Comparison of ENCODE assay signal across 8 mouse cellular contexts in the genomic region with DNA sequence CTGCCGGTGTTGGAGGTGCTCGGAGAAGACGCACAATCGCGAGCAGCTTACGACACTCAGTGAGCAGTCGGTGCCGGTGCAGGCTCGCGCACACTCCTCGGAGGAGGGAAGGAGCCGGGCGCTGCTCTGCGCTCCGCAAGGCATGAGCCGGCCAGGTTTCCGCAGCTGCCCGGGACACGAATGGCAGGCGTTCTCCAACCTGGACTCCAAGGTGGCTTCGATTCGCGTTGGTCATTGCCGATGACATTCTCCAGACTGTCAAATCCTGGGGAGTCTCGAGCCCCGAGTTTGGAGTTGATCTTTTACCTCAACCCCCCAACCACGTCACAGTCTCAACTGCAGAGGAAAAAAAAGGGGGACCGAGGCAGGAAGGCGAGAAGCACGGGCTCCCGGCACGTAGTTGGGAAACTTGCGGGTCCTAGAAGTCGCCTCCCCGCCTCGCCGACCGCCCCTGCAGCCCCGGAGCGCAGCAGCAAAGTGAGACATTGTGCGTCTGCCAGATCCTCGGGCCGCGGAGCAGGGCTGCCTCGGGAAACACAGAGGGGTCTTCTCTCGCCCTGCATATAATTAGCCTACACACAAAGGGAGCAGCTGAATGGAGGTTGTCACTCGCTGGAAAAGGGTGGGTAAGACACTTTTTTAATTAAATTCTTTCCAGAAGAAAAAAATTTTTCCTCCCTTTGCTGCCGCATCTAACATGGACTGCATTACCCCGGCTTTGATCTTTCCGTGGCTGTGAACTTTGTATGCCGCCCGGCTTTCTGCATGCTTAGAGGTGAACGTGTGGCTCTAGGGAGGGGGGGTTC. TPM values are rescaled to one million over a fixed set of nuclear protein-coding genes. Genes with fewer than 3 reads are reported as not detected.
DNase-seq lines count a peak whose midpoint lies in the region; ATAC-seq and TF ChIP-seq lines count a peak whose summit lies in the region.

Lrrtm1 (plus strand) TSS at position 89 of the 806 bp plus-strand sequence.

- no peak for TF ChIP-seq POLR2A in ES-Bruce4 (IDR thresholded peaks at IDR 0.05; ENCODE audit: insufficient read depth, low read length)

- H3K4me2 ChIP-seq in embryonic facial prominence, embryonic 11.5 days (ENCODE audit: low read depth, low read length), result peak within 1 kb of the TSS; percentile 92
- peak within 1 kb of the TSS; percentile 92 for H3K4me2 ChIP-seq in stomach, embryonic 16.5 days (ENCODE audit: low read depth, low read length)

- H3K27ac ChIP-seq in ES-Bruce4 (ENCODE audit: insufficient read depth, low read length), result no peak within 1 kb of the TSS
- H3K27ac ChIP-seq in embryonic facial prominence, embryonic 11.5 days (replicated peaks; ENCODE audit: low read depth, low read length), result no peak within 1 kb of the TSS
- H3K27ac ChIP-seq in hindbrain, embryonic 10.5 days, result peak within 1 kb of the TSS; percentile 88
- peak within 1 kb of the TSS; percentile 86 for H3K27ac ChIP-seq in midbrain, embryonic 10.5 days (replicated peaks)
- no peak within 1 kb of the TSS for H3K27ac ChIP-seq in stomach, embryonic 16.5 days (ENCODE audit: low read length)

- no peak within 1 kb of the TSS for H3K9ac ChIP-seq in ES-Bruce4 (ENCODE audit: low read depth, poor library complexity, severe bottlenecking)
- H3K9ac ChIP-seq in embryonic facial prominence, embryonic 11.5 days (replicated peaks; ENCODE audit: low read length), result peak within 1 kb of the TSS; percentile 57
- H3K9ac ChIP-seq in stomach, embryonic 16.5 days (ENCODE audit: low read length), result peak within 1 kb of the TSS; percentile 49

- no peaks in the 10 kb centered on the region for H3K36me3 ChIP-seq in ES-Bruce4 (ENCODE audit: control insufficient read depth, insufficient read depth, low read length, poor library complexity, severe bottlenecking)
- H3K36me3 ChIP-seq in embryonic facial prominence, embryonic 11.5 days (replicated peaks; ENCODE audit: control insufficient read depth, insufficient read depth, low read depth, low read length), result no peaks in the 10 kb centered on the region
- H3K36me3 ChIP-seq in hindbrain, embryonic 10.5 days, result no peaks in the 10 kb centered on the region
- no peaks in the 10 kb centered on the region for H3K36me3 ChIP-seq in midbrain, embryonic 10.5 days
- H3K36me3 ChIP-seq in stomach, embryonic 16.5 days (ENCODE audit: control insufficient read depth, insufficient read depth, low read length), result no peaks in the 10 kb centered on the region

- under 1% methylated on average over 53 of the region's 53 CpGs for WGBS in embryonic facial prominence, embryonic 11.5 days
- under 1% methylated on average over 53 of the region's 53 CpGs for WGBS in hindbrain, embryonic 10.5 days
- WGBS in midbrain, embryonic 10.5 days, result under 1% methylated on average over 53 of the region's 53 CpGs
- WGBS in stomach, embryonic 16.5 days, result under 1% methylated on average over 53 of the region's 53 CpGs

- H3K9me3 ChIP-seq in ES-Bruce4 (replicated peaks; ENCODE audit: control insufficient read depth, insufficient read depth, low read length, poor library complexity, severe bottlenecking), result no peaks in the 10 kb centered on the region
- no peaks in the 10 kb centered on the region for H3K9me3 ChIP-seq in embryonic facial prominence, embryonic 11.5 days (replicated peaks; ENCODE audit: control insufficient read depth, low read length)
- H3K9me3 ChIP-seq in hindbrain, embryonic 10.5 days, result no peaks in the 10 kb centered on the region
- H3K9me3 ChIP-seq in midbrain, embryonic 10.5 days (replicated peaks), result no peaks in the 10 kb centered on the region
- no peaks in the 10 kb centered on the region for H3K9me3 ChIP-seq in stomach, embryonic 16.5 days (replicated peaks; ENCODE audit: control insufficient read depth, low read length)

- peak; percentile 38 for DNase-seq in adrenal gland, adult 2 months
- DNase-seq in embryonic facial prominence, embryonic 11.5 days (ENCODE audit: low spot score), result peak; percentile 75
- DNase-seq in hindbrain, embryonic 10.5 days (ENCODE audit: low spot score), result peak; percentile 77
- peak; percentile 75 to 84 for DNase-seq in layer of hippocampus, postnatal 14 days (ENCODE audit: low spot score in 2 of 2)
- peak; percentile 78 for DNase-seq in midbrain, embryonic 10.5 days (ENCODE audit: low spot score)
- no peak for DNase-seq in B cell, adult 2 months

- no peaks in the 10 kb centered on the region for H3K4me1 ChIP-seq in ES-Bruce4 (ENCODE audit: control insufficient read depth, insufficient read depth, low read length)
- H3K4me1 ChIP-seq in embryonic facial prominence, embryonic 11.5 days (ENCODE audit: control insufficient read depth, insufficient read depth, low read length), result no peaks in the 10 kb centered on the region; the same call in 1 of the 2 replicates
- H3K4me1 ChIP-seq in hindbrain, embryonic 10.5 days (replicated peaks), result peaks cover 17% of the 10 kb centered on the region
- H3K4me1 ChIP-seq in midbrain, embryonic 10.5 days, result peaks cover 25% of the 10 kb centered on the region
- H3K4me1 ChIP-seq in stomach, embryonic 16.5 days (ENCODE audit: control insufficient read depth, insufficient read depth, low read length), result peaks cover 8% of the 10 kb centered on the region; the same call in 1 of the 2 replicates

- TF ChIP-seq EP300 in ES-Bruce4 (IDR thresholded peaks at IDR 0.05; ENCODE audit: insufficient read depth, low read depth, low read length), result no peak

- peak within 1 kb of the TSS; percentile 56 for H3K4me3 ChIP-seq in ES-Bruce4 (ENCODE audit: low read depth, low read length)
- H3K4me3 ChIP-seq in embryonic facial prominence, embryonic 11.5 days (ENCODE audit: low read depth, low read length), result peak within 1 kb of the TSS; percentile 48
- H3K4me3 ChIP-seq in hindbrain, embryonic 10.5 days, result peak within 1 kb of the TSS; percentile 64
- peak within 1 kb of the TSS; percentile 65 for H3K4me3 ChIP-seq in midbrain, embryonic 10.5 days
- peak within 1 kb of the TSS; percentile 51 for H3K4me3 ChIP-seq in stomach, embryonic 16.5 days (replicated peaks; ENCODE audit: low read length)

- TF ChIP-seq CTCF in ES-Bruce4 (IDR thresholded peaks at IDR 0.05; ENCODE audit: low read depth, low read length), result no peak

- peak; percentile 84 for ATAC-seq in embryonic facial prominence, embryonic 11.5 days (replicated peaks; ENCODE audit: insufficient number of reproducible peaks, low FRiP score, low TSS enrichment, low read depth)
- peak; percentile 77; the same call in 1 of the 2 replicates for ATAC-seq in stomach, embryonic 16.5 days (ENCODE audit: insufficient read depth, low FRiP score)

- peaks cover 8% of the 10 kb centered on the region for H3K27me3 ChIP-seq in ES-Bruce4 (ENCODE audit: control insufficient read depth, insufficient read depth, low read length, poor library complexity, severe bottlenecking)
- peaks cover 30% of the 10 kb centered on the region for H3K27me3 ChIP-seq in embryonic facial prominence, embryonic 11.5 days (ENCODE audit: control insufficient read depth, insufficient read depth, low read length)
- peaks cover 56% of the 10 kb centered on the region for H3K27me3 ChIP-seq in hindbrain, embryonic 10.5 days (ENCODE audit: insufficient read depth, poor library complexity, severe bottlenecking)
- H3K27me3 ChIP-seq in midbrain, embryonic 10.5 days (ENCODE audit: low read depth, poor library complexity, severe bottlenecking), result peaks cover 65% of the 10 kb centered on the region
- peaks cover 28% of the 10 kb centered on the region for H3K27me3 ChIP-seq in stomach, embryonic 16.5 days (ENCODE audit: control insufficient read depth, insufficient read depth, low read length)

RNA-seq across cellular contexts. Expression of gene Lrrtm1, which starts in this region (rescaled TPM):
- polyA plus RNA-seq in ES-Bruce4 (2011; ENCODE audit: insufficient read depth, insufficient read length, low read depth, missing spikeins), result not detected in 2 replicates
- under 1 TPM; 0.17 to 0.59 TPM for total RNA-seq in adrenal gland, adult 2 months (2021)
- polyA plus RNA-seq in adrenal gland, adult 2 months (2012; rRNA removed), result 0.65 and 1.1 TPM in 2 replicates
- polyA plus RNA-seq in embryonic facial prominence, embryonic 11.5 days (2014; fragmentation: Nextera tagmentation; extraction: Ambion mirVana), result 3.7 and 4.1 TPM in 2 replicates
- 8.9 and 11.6 TPM in 2 replicates for polyA plus RNA-seq in hindbrain, embryonic 10.5 days (2016; fragmentation: Nextera tagmentation; extraction: Ambion mirVana)
- total RNA-seq in layer of hippocampus, postnatal 14 days (2021), result 100 to 1,000 TPM; 114 to 119 TPM
- polyA plus RNA-seq in midbrain, embryonic 10.5 days (2016; fragmentation: Nextera tagmentation; extraction: Ambion mirVana), result 8.9 and 11.3 TPM in 2 replicates
- 2.9 and 3.1 TPM in 2 replicates for polyA plus RNA-seq in stomach, embryonic 16.5 days (2015; fragmentation: Nextera tagmentation; extraction: Ambion mirVana)

Comparison
In these comparisons a context has a peak if more than half of its experiments do, and no peak if none do; other contexts are left out.
1. RNA of gene Lrrtm1 (total RNA-seq): 114 to 119 TPM in layer of hippocampus, postnatal 14 days; 0.17 to 0.59 TPM in adrenal gland, adult 2 months; every median in the first group is over 10 times any median in the second.
2. H3K27ac ChIP-seq: peak in hindbrain, embryonic 10.5 days (single experiment) and midbrain, embryonic 10.5 days (single experiment); none in ES-Bruce4 (single experiment), embryonic facial prominence, embryonic 11.5 days (single experiment) and stomach, embryonic 16.5 days (single experiment).
3. DNase-seq: peak in adrenal gland, adult 2 months (single experiment), embryonic facial prominence, embryonic 11.5 days (single experiment), hindbrain, embryonic 10.5 days (single experiment), layer of hippocampus, postnatal 14 days (2 of 2) and midbrain, embryonic 10.5 days (single experiment); none in B cell, adult 2 months (0 of 2).
4. Peak in every context shown above with its lines, with median percentiles within 50 percentile points of each other: H3K4me3 ChIP-seq.